Mouse (Mus musculus): Measurements from ENCODE around the gene Dnaaf2. TPM values are rescaled to one million over a fixed set of nuclear protein-coding genes. Genes with fewer than 3 reads are reported as not detected.
"Not testable (repeated sequence)": the region's sequence is repeated elsewhere in the genome, so short reads cannot be mapped to it uniquely, and the experiment has no call there.

Dnaaf2 gene
- polyA plus RNA-seq, 1 experiment from 2014 or later, result 13.9 TPM

- WGBS, result 85% methylated on average over 3 of the region's 3 CpGs
- no peak for ATAC-seq (ENCODE audit: low FRiP score)
- Histone ChIP-seq H3K9ac (ENCODE audit: low read depth, low read length) (no peak overlapping the region), H3K4me2 (replicated peaks; ENCODE audit: low read depth, low read length) (no peak overlapping the region), H3K4me3 (ENCODE audit: low read depth, low read length) (no peak overlapping the region), H3K36me3 (ENCODE audit: control insufficient read depth, insufficient read depth, low read length) (no peaks in the 10 kb centered on the region; the same call in 1 of the 2 replicates), H3K27me3 (ENCODE audit: control insufficient read depth, insufficient read depth, low read length) (no peaks in the 10 kb centered on the region), H3K27ac (ENCODE audit: low read depth, low read length) (no peak overlapping the region), H3K9me3 (ENCODE audit: control insufficient read depth, low read length) (no peaks in the 10 kb centered on the region), H3K4me1 (replicated peaks; ENCODE audit: control insufficient read depth, insufficient read depth, low read length) (no peaks in the 10 kb centered on the region)
- no peak for DNase-seq (ENCODE audit: low spot score)
These were observed 20.7 kb downstream of the Dnaaf2 start for GRCm38 (mm10) chr12:69177526-69177925.

GRCm38 (mm10) chr12:69175975-69176374 lies 22.3 kb downstream of the Dnaaf2 start:
- Histone ChIP-seq H3K36me3 (ENCODE audit: control insufficient read depth, insufficient read depth, low read length) (no peaks in the 10 kb centered on the region; the same call in 1 of the 2 replicates), H3K27me3 (ENCODE audit: control insufficient read depth, insufficient read depth, low read length) (no peaks in the 10 kb centered on the region), H3K4me3 (ENCODE audit: low read depth, low read length) (no peak overlapping the region), H3K9me3 (ENCODE audit: control insufficient read depth, low read length) (no peaks in the 10 kb centered on the region), H3K9ac (ENCODE audit: low read depth, low read length) (no peak overlapping the region), H3K4me2 (replicated peaks; ENCODE audit: low read depth, low read length) (no peak overlapping the region), H3K27ac (ENCODE audit: low read depth, low read length) (no peak overlapping the region), H3K4me1 (replicated peaks; ENCODE audit: control insufficient read depth, insufficient read depth, low read length) (no peaks in the 10 kb centered on the region)
- DNase-seq (ENCODE audit: low spot score) (no peak), ATAC-seq (ENCODE audit: low FRiP score) (no peak)
- WGBS, result 93% methylated on average over 3 of the region's 3 CpGs

- no peak overlapping the region for H3K9ac ChIP-seq (ENCODE audit: low read depth, low read length)
- no peaks in the 10 kb centered on the region for H3K4me1 ChIP-seq (replicated peaks; ENCODE audit: control insufficient read depth, insufficient read depth, low read length)
- 96% methylated on average over 2 of the region's 2 CpGs for WGBS
- no peak overlapping the region for H3K27ac ChIP-seq (ENCODE audit: low read depth, low read length)
- ATAC-seq (ENCODE audit: low FRiP score) (no peak), DNase-seq (ENCODE audit: low spot score) (no peak)
- H3K4me2 ChIP-seq (replicated peaks; ENCODE audit: low read depth, low read length), result no peak overlapping the region
- H3K9me3 ChIP-seq (ENCODE audit: control insufficient read depth, low read length), result no peaks in the 10 kb centered on the region
- H3K4me3 ChIP-seq (ENCODE audit: low read depth, low read length), result no peak overlapping the region
- H3K27me3 ChIP-seq (ENCODE audit: control insufficient read depth, insufficient read depth, low read length), result no peaks in the 10 kb centered on the region
- H3K36me3 ChIP-seq (ENCODE audit: control insufficient read depth, insufficient read depth, low read length), result no peaks in the 10 kb centered on the region; the same call in 1 of the 2 replicates
These were observed 26.9 kb downstream of the Dnaaf2 start for GRCm38 (mm10) chr12:69171307-69171706.

- Histone ChIP-seq H3K4me2 (replicated peaks; ENCODE audit: low read depth, low read length) (peak within 1 kb of the TSS; percentile 67), H3K27me3 (ENCODE audit: control insufficient read depth, insufficient read depth, low read length) (no peaks in the 10 kb centered on the region), H3K9ac (ENCODE audit: low read depth, low read length) (peak within 1 kb of the TSS; percentile 73), H3K27ac (ENCODE audit: low read depth, low read length) (peak within 1 kb of the TSS; percentile 47; the same call in 1 of the 2 replicates), H3K36me3 (ENCODE audit: control insufficient read depth, insufficient read depth, low read length) (no peaks in the 10 kb centered on the region), H3K4me1 (replicated peaks; ENCODE audit: control insufficient read depth, insufficient read depth, low read length) (no peaks in the 10 kb centered on the region), H3K4me3 (ENCODE audit: low read depth, low read length) (peak within 1 kb of the TSS; percentile 59), H3K9me3 (ENCODE audit: control insufficient read depth, low read length) (no peaks in the 10 kb centered on the region)
- DNase-seq (ENCODE audit: low spot score), result peak; percentile 87
- under 1% methylated on average over 40 of the region's 40 CpGs for WGBS
- peak; percentile 97 for ATAC-seq (ENCODE audit: low FRiP score)
These were observed 29.6 kb downstream of the Dnaaf2 start, which contains the start of gene Lrr1 for GRCm38 (mm10) chr12:69168461-69169106. TSS of gene Lrr1 (plus strand) at chr12:69168814.

GRCm38 (mm10) chr12:69167656-69168460 lies 30.4 kb downstream of the Dnaaf2 start:
- DNase-seq (ENCODE audit: low spot score) (no peak), ATAC-seq (ENCODE audit: low FRiP score) (peak; percentile 70)
- peak overlapping the region; percentile 73 for H3K9ac ChIP-seq (ENCODE audit: low read depth, low read length)
- no peaks in the 10 kb centered on the region for H3K4me1 ChIP-seq (replicated peaks; ENCODE audit: control insufficient read depth, insufficient read depth, low read length)
- no peaks in the 10 kb centered on the region for H3K9me3 ChIP-seq (ENCODE audit: control insufficient read depth, low read length)
- H3K27me3 ChIP-seq (ENCODE audit: control insufficient read depth, insufficient read depth, low read length), result no peaks in the 10 kb centered on the region
- H3K4me2 ChIP-seq (replicated peaks; ENCODE audit: low read depth, low read length), result peak overlapping the region; percentile 67
- H3K36me3 ChIP-seq (ENCODE audit: control insufficient read depth, insufficient read depth, low read length), result no peaks in the 10 kb centered on the region
- no peak overlapping the region for H3K27ac ChIP-seq (ENCODE audit: low read depth, low read length)
- peak overlapping the region; percentile 59 for H3K4me3 ChIP-seq (ENCODE audit: low read depth, low read length)
- 10% methylated on average over 18 of the region's 18 CpGs for WGBS

- H3K4me3 ChIP-seq (ENCODE audit: low read depth, low read length); DNase-seq (ENCODE audit: low spot score); H3K4me1 ChIP-seq (replicated peaks; ENCODE audit: control insufficient read depth, insufficient read depth, low read length); H3K27me3 ChIP-seq (ENCODE audit: control insufficient read depth, insufficient read depth, low read length); H3K9me3 ChIP-seq (ENCODE audit: control insufficient read depth, low read length); H3K4me2 ChIP-seq (replicated peaks; ENCODE audit: low read depth, low read length); H3K36me3 ChIP-seq (ENCODE audit: control insufficient read depth, insufficient read depth, low read length); H3K9ac ChIP-seq (ENCODE audit: low read depth, low read length); H3K27ac ChIP-seq (ENCODE audit: low read depth, low read length); ATAC-seq (ENCODE audit: low FRiP score): not testable (repeated sequence)
- 66% methylated on average over 8 of the region's 8 CpGs for WGBS
These were observed 31.2 kb downstream of the Dnaaf2 start for GRCm38 (mm10) chr12:69166861-69167581.

GRCm38 (mm10) chr12:69164904-69165303 lies 33.3 kb downstream of the Dnaaf2 start:
- Histone ChIP-seq H3K4me2 (replicated peaks; ENCODE audit: low read depth, low read length) (no peak overlapping the region), H3K36me3 (ENCODE audit: control insufficient read depth, insufficient read depth, low read length) (no peaks in the 10 kb centered on the region), H3K4me3 (ENCODE audit: low read depth, low read length) (no peak overlapping the region), H3K9ac (ENCODE audit: low read depth, low read length) (no peak overlapping the region), H3K27me3 (ENCODE audit: control insufficient read depth, insufficient read depth, low read length) (no peaks in the 10 kb centered on the region), H3K27ac (ENCODE audit: low read depth, low read length) (no peak overlapping the region), H3K9me3 (ENCODE audit: control insufficient read depth, low read length) (no peaks in the 10 kb centered on the region), H3K4me1 (replicated peaks; ENCODE audit: control insufficient read depth, insufficient read depth, low read length) (no peaks in the 10 kb centered on the region)
- ATAC-seq (ENCODE audit: low FRiP score), result no peak
- no peak for DNase-seq (ENCODE audit: low spot score)
- 58% methylated on average over 3 of the region's 3 CpGs for WGBS

- H3K9me3 ChIP-seq (ENCODE audit: control insufficient read depth, low read length); H3K27ac ChIP-seq (ENCODE audit: low read depth, low read length); H3K36me3 ChIP-seq (ENCODE audit: control insufficient read depth, insufficient read depth, low read length); H3K4me3 ChIP-seq (ENCODE audit: low read depth, low read length); DNase-seq (ENCODE audit: low spot score); ATAC-seq (ENCODE audit: low FRiP score); H3K9ac ChIP-seq (ENCODE audit: low read depth, low read length); H3K4me1 ChIP-seq (replicated peaks; ENCODE audit: control insufficient read depth, insufficient read depth, low read length); H3K27me3 ChIP-seq (ENCODE audit: control insufficient read depth, insufficient read depth, low read length); H3K4me2 ChIP-seq (replicated peaks; ENCODE audit: low read depth, low read length): not testable (repeated sequence)
- WGBS, result 92% methylated on average over 4 of the region's 4 CpGs
These were observed 34.6 kb downstream of the Dnaaf2 start for GRCm38 (mm10) chr12:69163586-69163985.
